Mouse (Mus musculus): ENCODE results near the gene Apol7a. TPM values are rescaled to one million over a fixed set of nuclear protein-coding genes. Genes with fewer than 3 reads are reported as not detected.

The Apol7a gene
- polyA plus RNA-seq, 1 experiment from 2014 or later = not detected

- Histone ChIP-seq H3K9me3 (ENCODE audit: control insufficient read depth, low read length) (no peaks in the 10 kb centered on the region; the same call in 1 of the 2 replicates), H3K4me1 (ENCODE audit: control insufficient read depth, insufficient read depth, low read length) (peaks cover 20% of the 10 kb centered on the region), H3K4me3 (ENCODE audit: low read depth, low read length) (no peak overlapping the region), H3K27ac (replicated peaks; ENCODE audit: low read depth, low read length) (no peak overlapping the region), H3K9ac (ENCODE audit: low read length) (no peak overlapping the region), H3K27me3 (ENCODE audit: control insufficient read depth, insufficient read depth, low read length) (no peaks in the 10 kb centered on the region), H3K36me3 (ENCODE audit: control insufficient read depth, insufficient read depth, low read length) (no peaks in the 10 kb centered on the region), H3K4me2 (ENCODE audit: low read depth, severe bottlenecking) (no peak overlapping the region)
- WGBS = 81% methylated on average over 7 of the region's 7 CpGs
- DNase-seq (ENCODE audit: low spot score) = no peak
- ATAC-seq (ENCODE audit: insufficient number of reproducible peaks, low FRiP score, low TSS enrichment, low read depth) = no peak
Observed at GRCm38 (mm10) chr15:77338451-77338850, 60.5 kb downstream of the Apol7a start.

Other genes with a start within 250 kb of the Apol7a start
- 71.5 and 74.2 TPM in 2 replicates for gene Rbfox2, start 92.1 kb downstream of the Apol7a start, polyA plus RNA-seq (2014; fragmentation: Nextera tagmentation; extraction: Ambion mirVana)
- gene Apol9a, start 12.0 kb upstream of the Apol7a start, polyA plus RNA-seq (2014; fragmentation: Nextera tagmentation; extraction: Ambion mirVana) = not detected in 2 replicates
- not detected in 2 replicates for gene Apol7b, start 48.4 kb upstream of the Apol7a start, polyA plus RNA-seq (2014; fragmentation: Nextera tagmentation; extraction: Ambion mirVana)
- not detected in 2 replicates for gene Apol10a, start 77.9 kb upstream of the Apol7a start, polyA plus RNA-seq (2014; fragmentation: Nextera tagmentation; extraction: Ambion mirVana)
- gene Apol11a, start 109.2 kb upstream of the Apol7a start, polyA plus RNA-seq (2014; fragmentation: Nextera tagmentation; extraction: Ambion mirVana) = not detected in 2 replicates
- gene Apol7c, start 134.2 kb upstream of the Apol7a start, polyA plus RNA-seq (2014; fragmentation: Nextera tagmentation; extraction: Ambion mirVana) = not detected in 2 replicates
- gene 1700025B11Rik, start 162.8 kb upstream of the Apol7a start, polyA plus RNA-seq (2014; fragmentation: Nextera tagmentation; extraction: Ambion mirVana) = not detected in 2 replicates
- 0.08 TPM in 1 of 2 replicates, not detected in the other for gene Apol10b, start 197.0 kb upstream of the Apol7a start, polyA plus RNA-seq (2014; fragmentation: Nextera tagmentation; extraction: Ambion mirVana)
- not detected in 2 replicates for gene Gm36245, start 200.1 kb upstream of the Apol7a start, polyA plus RNA-seq (2014; fragmentation: Nextera tagmentation; extraction: Ambion mirVana)
- gene Apol11b, start 244.2 kb upstream of the Apol7a start, polyA plus RNA-seq (2014; fragmentation: Nextera tagmentation; extraction: Ambion mirVana) = 0.16 TPM in 1 of 2 replicates, not detected in the other

Data from limb, embryonic 11.5 days (tissue).